Mouse (Mus musculus): ENCODE measurements around the gene Use1.

- TF ChIP-seq POLR2A (IDR thresholded peaks at IDR 0.05; ENCODE audit: low read depth, low read length) (no peak), ZNF384 (IDR thresholded peaks at IDR 0.05; ENCODE audit: low read depth, low read length) (no peak), HCFC1 (IDR thresholded peaks at IDR 0.05; ENCODE audit: low read depth, low read length) (no peak), USF1 (IDR thresholded peaks at IDR 0.05; ENCODE audit: low read depth, low read length) (no peak), MAX (IDR thresholded peaks at IDR 0.05; ENCODE audit: low read length) (no peak), CTCF (conservative IDR thresholded peaks at IDR 0.05 in 1 of 2, IDR thresholded peaks at IDR 0.05 in 1 of 2; ENCODE audit: low read depth in 2 of 2, low read length in 2 of 2) (no peak), E2F4 (IDR thresholded peaks at IDR 0.05; ENCODE audit: insufficient replicate concordance, low read depth, low read length) (no peak), MAZ (IDR thresholded peaks at IDR 0.05; ENCODE audit: low read depth, low read length) (no peak), EP300 (IDR thresholded peaks at IDR 0.05; ENCODE audit: low read length) (no peak), BHLHE40 (IDR thresholded peaks at IDR 0.05; ENCODE audit: low read depth, low read length) (no peak)
Measured at GRCm38 (mm10) chr8:71322939-71323338, 43.7 kb upstream of the Use1 start.

Measured in CH12.LX (cell line).